Mouse (Mus musculus) limb, embryonic 14.5 days (tissue): Measurements from ENCODE around the gene Snai3. TPM values are rescaled to one million over a fixed set of nuclear protein-coding genes. Genes with fewer than 3 reads are reported as not detected.

ENCODE experiments used
- ATAC-seq: fragments of 200-750 bp; cut with Nextera tagmentation; 2 replicates; pipeline ENCODE4 v1.8.0; 2017; ENCODE audit warnings: low read depth, moderate number of reproducible peaks, moderate TSS enrichment; ENCODE audit not compliant: low FRiP score
- DNase-seq: peaks from one replicate; pipeline ENCODE4 v3.0.0-alpha.2; 2015; ENCODE audit warnings: low spot score
- H3K27ac ChIP-seq: fragments of 300-500 bp; sonication (generic); replicated peaks from 2 replicates; pipeline ENCODE4 v1.5.1; 2014; ENCODE audit warnings: low read depth, mild to moderate bottlenecking, low read length, moderate library complexity, mixed read lengths
- H3K27me3 ChIP-seq: fragments of 300-500 bp; sonication (generic); 2 replicates; pipeline ENCODE4 v1.6.1; 2014; ENCODE audit warnings: low read length, mixed read lengths; ENCODE audit not compliant: control insufficient read depth, insufficient read depth
- H3K36me3 ChIP-seq: fragments of 300-500 bp; sonication (generic); 2 replicates; pipeline ENCODE4 v1.6.1; 2014; ENCODE audit warnings: mild to moderate bottlenecking, low read length, moderate library complexity, mixed read lengths; ENCODE audit not compliant: control insufficient read depth, insufficient read depth
- H3K4me1 ChIP-seq: fragments of 300-500 bp; sonication (generic); 2 replicates; pipeline ENCODE4 v1.6.1; 2014; ENCODE audit warnings: antibody characterized with exemption, low read length, mixed read lengths; ENCODE audit not compliant: control insufficient read depth, insufficient read depth
- H3K4me2 ChIP-seq: fragments of 300-500 bp; sonication (generic); replicated peaks from 2 replicates; pipeline ENCODE4 v1.6.1; 2014; ENCODE audit warnings: low read depth, mild to moderate bottlenecking, low read length, moderate library complexity; ENCODE audit not compliant: severe bottlenecking
- H3K4me3 ChIP-seq: fragments of 300-500 bp; sonication (generic); replicated peaks from 2 replicates; pipeline ENCODE4 v1.5.1; 2014; ENCODE audit warnings: low read length
- H3K9ac ChIP-seq: fragments of 300-500 bp; sonication (generic); 2 replicates; pipeline ENCODE4 v1.6.1; 2014; ENCODE audit warnings: mild to moderate bottlenecking, low read depth, low read length, moderate library complexity; ENCODE audit not compliant: severe bottlenecking
- H3K9me3 ChIP-seq: fragments of 300-500 bp; sonication (generic); 2 replicates; pipeline ENCODE4 v1.6.1; 2016; ENCODE audit warnings: low read length; ENCODE audit not compliant: control insufficient read depth
- POLR2A ChIP-seq: fragments of 200-500 bp; IDR thresholded peaks from 2 replicates; pipeline ENCODE4 v1.8.0; 2012; ENCODE audit warnings: inconsistent platforms, mild to moderate bottlenecking, moderate library complexity, borderline replicate concordance; ENCODE audit not compliant: insufficient read depth, insufficient read length; ENCODE audit errors: extremely low read depth
- whole genome bisulfite sequencing: fragments of 180-500 bp; shearing (Covaris S2); extraction: QIAGEN DNeasy Blood & Tissue Kit; methylation state at CpG from one replicate; pipeline ENCODE4 v1.1.7; 2014; 5-methylcytosine and 5-hydroxymethylcytosine counted together
- polyA plus RNA-seq, 2 experiments: library from polyadenylated mRNA; depleted of rRNA in 1 of 2; stranded (reverse) in 1 of 2; unstranded in 1 of 2; fragments of >200 nt; fragmentation: Nextera tagmentation in 1 of 2; extraction: Ambion mirVana in 1 of 2; gene quantifications; 2 replicates each; pipeline versions ENCODE4 v1.2.1 to v1.2.3; 2012 to 2014

Snai3 gene
- polyA plus RNA-seq, 2 experiments, result 2.1 TPM

GRCm38 (mm10) chr8:122427607-122428006, 32.9 kb downstream of the Snai3 start:
- no peak overlapping the region for H3K9ac ChIP-seq
- no peak overlapping the region for H3K4me2 ChIP-seq
- no peak overlapping the region for H3K4me3 ChIP-seq
- H3K27me3 ChIP-seq, result no peaks in the 10 kb centered on the region
- H3K36me3 ChIP-seq, result 0 out of 2 replicates have a peak, but pooled peaks cover 3% of the 10 kb centered on the region
- 94% methylated on average over 7 of the region's 7 CpGs for whole genome bisulfite sequencing
- no peak for TF ChIP-seq POLR2A
- ATAC-seq (no peak), DNase-seq (no peak)
- H3K27ac ChIP-seq, result no peak overlapping the region
- no peaks in the 10 kb centered on the region for H3K9me3 ChIP-seq
- peaks cover 10% of the 10 kb centered on the region for H3K4me1 ChIP-seq

- H3K4me3 ChIP-seq, result no peak overlapping the region
- no peak overlapping the region for H3K27ac ChIP-seq
- WGBS, result 80% methylated on average over 9 of the region's 9 CpGs
- H3K4me1 ChIP-seq, result no peaks in the 10 kb centered on the region
- no peaks in the 10 kb centered on the region for H3K27me3 ChIP-seq
- no peak overlapping the region for H3K9ac ChIP-seq
- H3K4me2 ChIP-seq, result no peak overlapping the region
- no peak for DNase-seq
- H3K9me3 ChIP-seq, result no peaks in the 10 kb centered on the region
- no peak for ATAC-seq
- 0 out of 2 replicates have a peak, but pooled peaks cover 3% of the 10 kb centered on the region for H3K36me3 ChIP-seq
- TF ChIP-seq POLR2A, result no peak
Measured at GRCm38 (mm10) chr8:122426145-122426544, 34.4 kb downstream of the Snai3 start.

- 46% methylated on average over 5 of the region's 5 CpGs for WGBS
- no peaks in the 10 kb centered on the region for H3K9me3 ChIP-seq
- no peaks in the 10 kb centered on the region for H3K27me3 ChIP-seq
- no peak overlapping the region for H3K27ac ChIP-seq
- H3K4me1 ChIP-seq, result no peaks in the 10 kb centered on the region
- peak; percentile 32 for DNase-seq
- H3K36me3 ChIP-seq, result peaks cover 8% of the 10 kb centered on the region
- ATAC-seq, result no peak
- TF ChIP-seq POLR2A, result no peak
- no peak overlapping the region for H3K4me2 ChIP-seq
- no peak overlapping the region for H3K4me3 ChIP-seq
- no peak overlapping the region for H3K9ac ChIP-seq
Measured at GRCm38 (mm10) chr8:122423659-122424058, 36.9 kb downstream of the Snai3 start.

- 88% methylated on average over 24 of the region's 24 CpGs for WGBS
- no peaks in the 10 kb centered on the region for H3K9me3 ChIP-seq
- H3K27ac ChIP-seq, result no peak overlapping the region
Measured at GRCm38 (mm10) chr8:122423217-122423616, 37.3 kb downstream of the Snai3 start.

GRCm38 (mm10) chr8:122421376-122422070, 39.0 kb downstream of the Snai3 start, which contains the start of gene Il17c:
Gene Il17c (plus strand): TSS chr8:122422020.
- Histone ChIP-seq H3K4me3 (no peak within 1 kb of the TSS), H3K4me1 (no peaks in the 10 kb centered on the region), H3K9ac (no peak within 1 kb of the TSS), H3K27ac (no peak within 1 kb of the TSS), H3K27me3 (no peaks in the 10 kb centered on the region), H3K9me3 (no peaks in the 10 kb centered on the region), H3K4me2 (no peak within 1 kb of the TSS), H3K36me3 (peaks cover 28% of the 10 kb centered on the region)
- DNase-seq, result no peak
- TF ChIP-seq POLR2A, result no peak
- no peak for ATAC-seq
- 74% methylated on average over 14 of the region's 14 CpGs for WGBS

More at GRCm38 (mm10) chr8:122423217-122423616, 37.3 kb downstream of the Snai3 start:
- ATAC-seq (no peak), DNase-seq (no peak)
- Histone ChIP-seq H3K9ac (no peak overlapping the region), H3K4me2 (no peak overlapping the region), H3K36me3 (peaks cover 12% of the 10 kb centered on the region), H3K4me3 (no peak overlapping the region), H3K4me1 (no peaks in the 10 kb centered on the region), H3K27me3 (no peaks in the 10 kb centered on the region)
- no peak for TF ChIP-seq POLR2A
